Mouse (Mus musculus) midbrain, embryonic 16.5 days (tissue): ENCODE measurements around the gene Gucy2f. TPM values are rescaled to one million over a fixed set of nuclear protein-coding genes. Genes with fewer than 3 reads are reported as not detected.

Source experiments
- ATAC-seq: fragments of 200-750 bp; cut with Nextera tagmentation; 2 replicates; pipeline ENCODE4 v1.8.0; 2017; ENCODE audit warnings: moderate TSS enrichment
- H3K27ac ChIP-seq: fragments of 300-500 bp; sonication (generic); 2 replicates; pipeline ENCODE4 v1.5.1; 2014; ENCODE audit warnings: mild to moderate bottlenecking, low read length, mixed read lengths
- H3K27me3 ChIP-seq: fragments of 300-500 bp; sonication (generic); 2 replicates; pipeline ENCODE4 v1.6.1; 2014; ENCODE audit warnings: low read depth, low read length, mixed read lengths; ENCODE audit not compliant: control insufficient read depth, insufficient read depth
- H3K36me3 ChIP-seq: fragments of 300-500 bp; sonication (generic); 2 replicates; pipeline ENCODE4 v1.6.1; 2014; ENCODE audit warnings: mild to moderate bottlenecking, low read length, moderate library complexity, mixed read lengths; ENCODE audit not compliant: control insufficient read depth, insufficient read depth
- H3K4me1 ChIP-seq: fragments of 300-500 bp; sonication (generic); 2 replicates; pipeline ENCODE4 v1.6.1; 2014; ENCODE audit warnings: mild to moderate bottlenecking, low read length, mixed read lengths; ENCODE audit not compliant: control insufficient read depth, insufficient read depth
- H3K4me2 ChIP-seq: fragments of 300-500 bp; sonication (generic); 2 replicates; pipeline ENCODE4 v1.6.1; 2014; ENCODE audit warnings: mild to moderate bottlenecking, low read length, mixed read lengths
- H3K4me3 ChIP-seq: fragments of 300-500 bp; sonication (generic); 2 replicates; pipeline ENCODE4 v1.5.1; 2014; ENCODE audit warnings: low read depth, mild to moderate bottlenecking, low read length, moderate library complexity, mixed read lengths
- H3K9ac ChIP-seq: fragments of 300-500 bp; sonication (generic); 2 replicates; pipeline ENCODE4 v1.6.1; 2014; ENCODE audit warnings: low read depth, low read length, mixed read lengths
- H3K9me3 ChIP-seq: fragments of 300-500 bp; sonication (generic); replicated peaks from 2 replicates; pipeline ENCODE4 v1.6.1; 2014; ENCODE audit warnings: mild to moderate bottlenecking, low read length, mixed read lengths; ENCODE audit not compliant: control insufficient read depth, poor library complexity, severe bottlenecking
- WGBS: fragments of 180-500 bp; shearing (Covaris S2); extraction: QIAGEN DNeasy Blood & Tissue Kit; methylation state at CpG from one replicate; pipeline ENCODE4 v1.1.7; 2014; 5-methylcytosine and 5-hydroxymethylcytosine counted together
- polyA plus RNA-seq: library from polyadenylated mRNA; unstranded; fragments of >200 nt; fragmentation: Nextera tagmentation; extraction: Ambion mirVana; gene quantifications from 2 replicates; pipeline ENCODE4 v1.2.1, GENCODE M21; 2015

Gucy2f gene
- polyA plus RNA-seq, 1 experiment from 2014 or later: 0.10 TPM

GRCm38 (mm10) chrX:142096904-142097303 is 99.8 kb downstream of the Gucy2f start:
- no peak overlapping the region for H3K4me2 ChIP-seq
- 54% methylated on average over 3 of the region's 3 CpGs for WGBS
- no peak for ATAC-seq
- H3K27me3 ChIP-seq: peaks cover 6% of the 10 kb centered on the region
- no peaks in the 10 kb centered on the region for H3K9me3 ChIP-seq
- no peaks in the 10 kb centered on the region for H3K4me1 ChIP-seq
- H3K36me3 ChIP-seq: no peaks in the 10 kb centered on the region
- H3K9ac ChIP-seq: no peak overlapping the region
- no peak overlapping the region for H3K27ac ChIP-seq
- no peak overlapping the region for H3K4me3 ChIP-seq

- Histone ChIP-seq H3K27ac (no peak overlapping the region), H3K9me3 (no peaks in the 10 kb centered on the region), H3K4me2 (no peak overlapping the region), H3K27me3 (peaks cover 6% of the 10 kb centered on the region), H3K4me3 (no peak overlapping the region), H3K4me1 (no peaks in the 10 kb centered on the region), H3K36me3 (no peaks in the 10 kb centered on the region), H3K9ac (no peak overlapping the region)
- WGBS: 64% methylated on average over 5 of the region's 5 CpGs
- no peak for ATAC-seq
Measured at GRCm38 (mm10) chrX:142095579-142095978, 101.2 kb downstream of the Gucy2f start.

GRCm38 (mm10) chrX:142062585-142062984 is 134.1 kb downstream of the Gucy2f start:
- H3K4me3 ChIP-seq: no peak overlapping the region
- no peak overlapping the region for H3K4me2 ChIP-seq
- H3K9ac ChIP-seq: no peak overlapping the region
- no peak for ATAC-seq
- H3K27ac ChIP-seq: no peak overlapping the region
- H3K27me3 ChIP-seq: no peaks in the 10 kb centered on the region; the same call in 1 of the 2 replicates
- WGBS: 77% methylated on average over 3 of the region's 3 CpGs
- H3K9me3 ChIP-seq: no peaks in the 10 kb centered on the region
- H3K36me3 ChIP-seq: no peaks in the 10 kb centered on the region
- H3K4me1 ChIP-seq: no peaks in the 10 kb centered on the region

Other genes starting within 250 kb of the Gucy2f start
- 18.1 and 21.6 TPM in 2 replicates for gene Nxt2, start 29.8 kb upstream of the Gucy2f start, polyA plus RNA-seq
- 22.5 and 31.3 TPM in 2 replicates for gene Kcne1l, start 109.4 kb upstream of the Gucy2f start, polyA plus RNA-seq
- gene Acsl4, start 193.6 kb upstream of the Gucy2f start, polyA plus RNA-seq: 24.6 and 27.2 TPM in 2 replicates